Mouse (Mus musculus) liver, embryonic 14.5 days (tissue): ENCODE data around the gene Gpr84. TPM values are rescaled to one million over a fixed set of nuclear protein-coding genes. Genes with fewer than 3 reads are reported as not detected.

ENCODE experiments used
- ATAC-seq: fragments of 200-750 bp; cut with Nextera tagmentation; 2 replicates; pipeline ENCODE4 v1.8.0; 2017; ENCODE audit warnings: moderate number of reproducible peaks, mild to moderate bottlenecking, moderate library complexity; ENCODE audit not compliant: insufficient read depth
- DNase-seq, 3 experiments: peaks; one replicate each; pipeline ENCODE4 v3.0.0-alpha.2; 2012 to 2013; ENCODE audit warnings: low read depth in 3 of 3, low spot score in 3 of 3
- H3K27ac ChIP-seq: fragments of 300-500 bp; sonication (generic); 2 replicates; pipeline ENCODE4 v1.5.1; 2014; ENCODE audit warnings: moderate library complexity, mild to moderate bottlenecking, control low read depth, inconsistent platforms
- H3K27me3 ChIP-seq: fragments of 300-500 bp; sonication (generic); 2 replicates; pipeline ENCODE4 v1.6.1; 2014; ENCODE audit warnings: mild to moderate bottlenecking, low read length, moderate library complexity; ENCODE audit not compliant: control insufficient read depth, insufficient read depth
- H3K36me3 ChIP-seq: fragments of 300-500 bp; sonication (generic); replicated peaks from 2 replicates; pipeline ENCODE4 v1.6.1; 2014; ENCODE audit warnings: low read depth; ENCODE audit not compliant: control insufficient read depth, insufficient read depth
- H3K4me1 ChIP-seq, 2 experiments: fragments of 200-500 bp in 1 of 2; fragments of 300-500 bp in 1 of 2; sonication (generic) in 1 of 2; replicated peaks; 2 replicates each; pipeline ENCODE4 v1.6.1; 2012 to 2014; ENCODE audit warnings: antibody characterized with exemption in 1 of 2, inconsistent platforms in 1 of 2, low read length in 1 of 2; ENCODE audit not compliant: control insufficient read depth in 2 of 2, insufficient read depth in 2 of 2
- H3K4me2 ChIP-seq: fragments of 300-500 bp; sonication (generic); 2 replicates; pipeline ENCODE4 v1.6.1; 2014; ENCODE audit warnings: low read depth, mild to moderate bottlenecking, control low read depth, moderate library complexity
- H3K4me3 ChIP-seq, 2 experiments: fragments of 200-500 bp in 1 of 2; fragments of 300-500 bp in 1 of 2; sonication (generic) in 1 of 2; 2 replicates each; pipeline ENCODE4 v1.5.1; 2012 to 2014; ENCODE audit warnings: low read depth in 2 of 2, low read length in 2 of 2, mild to moderate bottlenecking in 2 of 2, control low read depth in 1 of 2, inconsistent platforms in 1 of 2, moderate library complexity in 1 of 2; ENCODE audit not compliant: insufficient read depth in 1 of 2
- H3K9ac ChIP-seq: fragments of 300-500 bp; sonication (generic); replicated peaks from 2 replicates; pipeline ENCODE4 v1.6.1; 2014; ENCODE audit warnings: mild to moderate bottlenecking, control low read depth, moderate library complexity
- H3K9me3 ChIP-seq: fragments of 300-500 bp; sonication (generic); 2 replicates; pipeline ENCODE4 v1.6.1; 2016; ENCODE audit warnings: low read length, mixed read lengths; ENCODE audit not compliant: control insufficient read depth
- CTCF ChIP-seq: IDR thresholded peaks from 2 replicates; pipeline ENCODE4 v1.5.1; 2016; ENCODE audit warnings: antibody characterized with exemption, low read depth, control low read depth
- EP300 ChIP-seq: IDR thresholded peaks from 2 replicates; pipeline ENCODE4 v1.6.1; 2016; ENCODE audit warnings: antibody characterized with exemption, low read depth
- WGBS: fragments of 180-500 bp; shearing (Covaris S2); extraction: QIAGEN DNeasy Blood & Tissue Kit; methylation state at CpG from one replicate; pipeline ENCODE4 v1.1.7; 2014; ENCODE audit not compliant: insufficient replicate concordance; 5-methylcytosine and 5-hydroxymethylcytosine counted together
- polyA plus RNA-seq, 2 experiments: library from polyadenylated mRNA; depleted of rRNA in 1 of 2; stranded (reverse) in 1 of 2; unstranded in 1 of 2; fragments of >200 nt; fragmentation: Nextera tagmentation in 1 of 2; extraction: Ambion mirVana in 1 of 2; gene quantifications; 2 replicates each; pipeline versions ENCODE4 v1.2.1 to v1.2.3; 2012 to 2014

Gpr84 gene
- polyA plus RNA-seq, 2 experiments = 0.18 to 0.20 TPM

GRCm38 (mm10) chr15:103341547-103341946, 31.1 kb upstream of the Gpr84 start:
- H3K4me2 ChIP-seq = no peak overlapping the region
- DNase-seq (no peak), ATAC-seq (no peak)
- H3K9me3 ChIP-seq = no peaks in the 10 kb centered on the region
- no peak overlapping the region for H3K9ac ChIP-seq
- WGBS = 41% methylated on average over 8 of the region's 8 CpGs
- TF ChIP-seq CTCF (no peak), EP300 (no peak)
- no peak overlapping the region for H3K4me3 ChIP-seq
- H3K4me1 ChIP-seq = peaks cover 3 to 28% of the 10 kb centered on the region in 2 experiments
- no peaks in the 10 kb centered on the region; the same call in 1 of the 2 replicates for H3K27me3 ChIP-seq
- no peak overlapping the region for H3K27ac ChIP-seq
- H3K36me3 ChIP-seq = peaks cover 4% of the 10 kb centered on the region; the same call in 1 of the 2 replicates

GRCm38 (mm10) chr15:103340786-103341185, 30.4 kb upstream of the Gpr84 start:
- no peak overlapping the region for H3K27ac ChIP-seq
- peaks cover 3% of the 10 kb centered on the region; the same call in 1 of the 2 replicates for H3K36me3 ChIP-seq
- no peak for TF ChIP-seq EP300
- TF ChIP-seq CTCF = peak; percentile 42
- DNase-seq = no peak
- no peaks in the 10 kb centered on the region for H3K9me3 ChIP-seq
- ATAC-seq = no peak
- H3K4me2 ChIP-seq = peak overlapping the region; percentile 94
- peaks cover 3 to 30% of the 10 kb centered on the region in 2 experiments for H3K4me1 ChIP-seq
- no peak overlapping the region for H3K9ac ChIP-seq
- 16% methylated on average over 4 of the region's 4 CpGs for WGBS
- H3K27me3 ChIP-seq = no peaks in the 10 kb centered on the region; the same call in 1 of the 2 replicates
- H3K4me3 ChIP-seq = no peak overlapping the region

- Histone ChIP-seq H3K36me3 (no peaks in the 10 kb centered on the region), H3K27me3 (no peaks in the 10 kb centered on the region; the same call in 1 of the 2 replicates), H3K9me3 (no peaks in the 10 kb centered on the region), H3K9ac (peak within 1 kb of the TSS; percentile 36), H3K4me3 (peak within 1 kb of the TSS; percentile 62 to 75), H3K4me1 (peaks cover 3 to 30% of the 10 kb centered on the region in 2 experiments), H3K27ac (no peak within 1 kb of the TSS), H3K4me2 (peak within 1 kb of the TSS; percentile 94)
- ATAC-seq (peak; percentile 69), DNase-seq (no peak)
- TF ChIP-seq EP300 = no peak
- 0 out of 2 replicates have a peak, but pooled peaks have one; percentile 15 for TF ChIP-seq CTCF
- WGBS = under 1% methylated on average over 25 of the region's 26 CpGs
These were observed 29.5 kb upstream of the Gpr84 start, which contains the start of gene Zfp385a for GRCm38 (mm10) chr15:103339961-103340337. Gene Zfp385a, minus strand, starts transcription at chr15:103340093.

GRCm38 (mm10) chr15:103339166-103339960, 29.0 kb upstream of the Gpr84 start:
- H3K4me1 ChIP-seq = peaks cover 3 to 35% of the 10 kb centered on the region in 2 experiments
- H3K4me3 ChIP-seq = peak overlapping the region; percentile 62 to 75
- peak overlapping the region; percentile 36 for H3K9ac ChIP-seq
- TF ChIP-seq CTCF (no peak), EP300 (no peak)
- no peaks in the 10 kb centered on the region; the same call in 1 of the 2 replicates for H3K27me3 ChIP-seq
- peak in 1 of 3 experiments; percentile 32 for DNase-seq
- peak overlapping the region; percentile 94 for H3K4me2 ChIP-seq
- H3K27ac ChIP-seq = no peak overlapping the region
- H3K9me3 ChIP-seq = no peaks in the 10 kb centered on the region
- WGBS = under 1% methylated on average over 30 of the region's 31 CpGs
- peak; percentile 71 for ATAC-seq
- no peaks in the 10 kb centered on the region for H3K36me3 ChIP-seq

- no peak for DNase-seq
- peaks cover 3 to 35% of the 10 kb centered on the region in 2 experiments for H3K4me1 ChIP-seq
- H3K27ac ChIP-seq = no peak overlapping the region
- TF ChIP-seq CTCF (no peak), EP300 (no peak)
- ATAC-seq = no peak
- no peak overlapping the region for H3K9ac ChIP-seq
- WGBS = 20% methylated on average over 4 of the region's 4 CpGs
- no peaks in the 10 kb centered on the region for H3K36me3 ChIP-seq
- no peaks in the 10 kb centered on the region for H3K9me3 ChIP-seq
- peak overlapping the region; percentile 94 for H3K4me2 ChIP-seq
- no peaks in the 10 kb centered on the region; the same call in 1 of the 2 replicates for H3K27me3 ChIP-seq
- peak overlapping the region in 1 of 2 experiments; percentile 75; a peak in 2 of 4 replicates for H3K4me3 ChIP-seq
These were observed 28.4 kb upstream of the Gpr84 start for GRCm38 (mm10) chr15:103338829-103339165.
